Mouse (Mus musculus): ENCODE measurements around the gene Topbp1. TPM values are rescaled to one million over a fixed set of nuclear protein-coding genes. Genes with fewer than 3 reads are reported as not detected.
A peak's percentile ranks its signal among the peaks of the same experiment; 100 is the strongest.

The Topbp1 gene
- polyA plus RNA-seq, 1 experiment from 2014 or later, result 20.6 TPM

DNA sequence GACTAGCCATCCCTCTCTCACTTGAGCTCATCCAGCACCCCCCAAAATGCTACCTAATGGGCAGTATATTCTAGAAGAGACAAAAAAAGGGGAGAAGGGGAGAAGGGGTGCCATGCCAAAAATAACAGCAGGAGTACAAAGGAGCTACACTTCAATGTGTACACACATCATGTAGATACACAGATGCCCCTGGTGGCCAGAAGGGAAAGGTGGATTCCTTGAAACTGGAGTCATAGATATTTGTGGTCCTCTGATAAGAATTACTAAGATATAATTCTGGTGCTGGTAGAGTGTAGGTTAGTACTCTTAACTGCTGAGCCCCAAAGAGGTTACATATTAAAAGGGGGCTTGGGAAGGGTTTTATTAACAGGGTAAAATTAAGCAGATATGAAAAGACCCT is 52.9 kb downstream of the Topbp1 start:
- H3K27me3 ChIP-seq, result no peaks in the 10 kb centered on the region
- H3K4me1 ChIP-seq (replicated peaks), result peaks cover 7% of the 10 kb centered on the region
- ATAC-seq (ENCODE audit: low read depth), result no peak
- H3K9ac ChIP-seq, result no peak overlapping the region
- no peak overlapping the region for H3K27ac ChIP-seq (replicated peaks)
- H3K36me3 ChIP-seq, result peaks cover 48% of the 10 kb centered on the region
- no peak overlapping the region for H3K4me2 ChIP-seq
- no peak overlapping the region for H3K4me3 ChIP-seq
- H3K9me3 ChIP-seq, result no peaks in the 10 kb centered on the region

DNA sequence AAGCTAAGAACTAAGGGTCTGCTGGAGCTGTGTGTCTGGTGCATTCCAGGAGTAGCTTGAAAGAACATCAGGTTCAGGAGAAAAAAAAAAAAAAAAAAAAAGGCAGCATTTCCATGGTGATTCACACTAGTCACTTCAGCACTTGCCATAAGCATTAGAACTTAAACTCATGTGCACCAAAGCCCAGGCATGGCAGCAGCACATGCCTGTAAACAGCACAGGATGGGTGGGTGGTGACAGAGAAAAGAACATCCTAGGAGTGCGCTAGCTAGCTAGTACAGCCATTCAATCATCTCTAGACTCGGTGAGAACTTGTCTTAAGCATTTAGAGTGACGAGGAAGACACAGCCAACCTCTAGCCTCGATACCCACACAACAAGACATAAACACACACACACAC is 53.5 kb downstream of the Topbp1 start:
- Histone ChIP-seq H3K27me3 (no peaks in the 10 kb centered on the region), H3K36me3 (peaks cover 48% of the 10 kb centered on the region), H3K27ac (replicated peaks) (no peak overlapping the region), H3K4me2 (no peak overlapping the region), H3K4me1 (replicated peaks) (peaks cover 14% of the 10 kb centered on the region), H3K9me3 (no peaks in the 10 kb centered on the region), H3K9ac (no peak overlapping the region), H3K4me3 (no peak overlapping the region)
- 82% methylated on average over 4 of the region's 4 CpGs for WGBS
- ATAC-seq (ENCODE audit: low read depth), result no peak

DNA sequence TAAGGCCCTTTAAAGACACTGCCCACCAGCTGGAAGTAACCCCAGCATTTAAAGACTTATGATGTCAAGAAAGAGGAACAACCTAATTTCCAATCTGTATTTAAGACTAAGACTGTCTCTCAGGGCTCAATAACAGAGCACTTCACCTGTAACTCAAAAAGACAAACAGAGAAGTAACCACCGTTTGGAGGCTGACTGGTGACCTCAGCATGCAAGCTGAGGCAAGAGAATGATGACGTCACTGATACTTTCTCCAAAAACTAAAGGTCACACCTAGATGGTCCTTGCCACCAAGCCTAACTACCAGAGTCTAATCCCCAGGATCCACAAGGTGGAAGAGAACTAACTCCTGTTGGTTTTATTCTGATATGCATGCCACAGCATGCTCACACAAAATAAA is 55.6 kb downstream of the Topbp1 start:
- H3K4me2 ChIP-seq, result no peak overlapping the region
- H3K27me3 ChIP-seq, result no peaks in the 10 kb centered on the region
- H3K4me1 ChIP-seq (replicated peaks), result peaks cover 21% of the 10 kb centered on the region
- no peak overlapping the region for H3K27ac ChIP-seq (replicated peaks)
- no peak for ATAC-seq (ENCODE audit: low read depth)
- no peak overlapping the region for H3K4me3 ChIP-seq
- H3K9ac ChIP-seq, result no peak overlapping the region
- WGBS, result 73% methylated on average over 2 of the region's 2 CpGs
- no peaks in the 10 kb centered on the region for H3K9me3 ChIP-seq
- H3K36me3 ChIP-seq, result peaks cover 48% of the 10 kb centered on the region

DNA sequence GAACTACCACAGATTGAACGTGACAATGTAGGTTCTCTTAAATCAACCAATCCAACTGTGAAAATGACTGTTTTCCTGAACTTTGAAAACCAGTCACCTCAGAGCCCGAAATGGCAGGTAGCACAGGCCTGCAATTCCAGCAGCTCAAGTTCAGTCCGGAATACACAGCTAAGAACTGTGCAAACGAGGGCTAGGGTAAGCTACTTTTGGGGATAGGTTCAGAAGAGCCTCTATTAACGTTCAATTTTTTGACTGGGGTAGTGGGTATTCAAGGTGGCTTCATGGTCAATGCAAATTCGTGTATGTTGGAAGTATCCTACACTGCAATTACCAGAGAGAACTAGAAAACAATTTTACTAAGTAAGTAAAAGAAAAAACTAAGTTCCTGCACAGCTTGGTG is 58.1 kb downstream of the Topbp1 start:
- H3K4me1 ChIP-seq (replicated peaks), result peaks cover 29% of the 10 kb centered on the region
- WGBS, result 77% methylated on average over 6 of the region's 6 CpGs
- peak overlapping the region; percentile 87 for H3K4me3 ChIP-seq

DNA sequence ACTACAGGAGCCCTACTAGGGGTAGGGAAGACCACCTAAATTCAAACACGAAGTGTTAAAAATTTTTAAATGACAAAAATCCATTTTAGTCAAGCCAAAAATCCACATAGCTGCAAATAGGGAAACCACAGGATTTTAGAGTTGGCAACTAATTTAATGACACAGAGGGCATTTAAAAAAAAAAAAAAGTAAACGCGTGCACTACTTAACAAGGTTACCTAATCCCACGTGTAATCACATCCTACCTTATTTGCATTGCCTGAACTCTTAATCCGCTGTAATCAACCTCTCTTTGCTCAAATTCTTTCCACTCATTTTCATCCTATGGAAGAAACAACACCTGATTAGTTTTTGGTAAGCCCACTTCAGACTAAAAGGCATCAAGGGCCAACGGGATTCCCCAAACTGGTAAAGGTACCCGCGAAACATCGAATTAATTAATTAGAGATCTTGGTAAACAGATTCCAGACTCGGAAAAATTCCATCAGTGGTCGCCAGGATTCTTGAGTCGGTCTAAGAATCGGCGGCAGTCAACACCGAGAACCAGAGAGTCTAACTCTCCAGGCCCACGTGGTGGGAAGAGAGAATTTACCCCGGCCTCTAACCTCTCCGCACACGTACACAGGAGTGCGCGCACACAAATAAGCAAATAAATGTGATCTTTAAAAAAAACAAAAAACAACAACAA is 58.9 kb downstream of the Topbp1 start:
- Histone ChIP-seq H3K9me3 (no peaks in the 10 kb centered on the region), H3K4me2 (peak overlapping the region; percentile 93), H3K9ac (peak overlapping the region; percentile 91), H3K27me3 (no peaks in the 10 kb centered on the region), H3K27ac (replicated peaks) (no peak overlapping the region), H3K36me3 (peaks cover 21% of the 10 kb centered on the region), H3K4me3 (peak overlapping the region; percentile 87), H3K4me1 (replicated peaks) (peaks cover 29% of the 10 kb centered on the region)
- no peak for ATAC-seq (ENCODE audit: low read depth)
- WGBS, result 3% methylated on average over 21 of the region's 21 CpGs

More for the DNA sequence above, 58.1 kb downstream of the Topbp1 start:
- no peak for ATAC-seq (ENCODE audit: low read depth)
- Histone ChIP-seq H3K27me3 (no peaks in the 10 kb centered on the region), H3K27ac (replicated peaks) (no peak overlapping the region), H3K9me3 (no peaks in the 10 kb centered on the region), H3K9ac (peak overlapping the region; percentile 47; the same call in 1 of the 2 replicates), H3K36me3 (peaks cover 27% of the 10 kb centered on the region), H3K4me2 (peak overlapping the region; percentile 93)

GRCm38 (mm10) chr9:103364601-103365289 is 59.7 kb downstream of the Topbp1 start:
- Histone ChIP-seq H3K9ac (peak overlapping the region; percentile 91), H3K4me3 (peak overlapping the region; percentile 87), H3K4me2 (peak overlapping the region; percentile 93), H3K27me3 (no peaks in the 10 kb centered on the region), H3K4me1 (replicated peaks) (peaks cover 29% of the 10 kb centered on the region), H3K27ac (replicated peaks) (peak overlapping the region; percentile 95), H3K9me3 (no peaks in the 10 kb centered on the region), H3K36me3 (peaks cover 14% of the 10 kb centered on the region)
- ATAC-seq (ENCODE audit: low read depth), result peak; percentile 54
- WGBS, result 1% methylated on average over 77 of the region's 94 CpGs

- peak within 1 kb of the TSS; percentile 87 for H3K4me3 ChIP-seq
- peak; percentile 98 for ATAC-seq (ENCODE audit: low read depth)
- H3K9ac ChIP-seq, result peak within 1 kb of the TSS; percentile 91
- peak within 1 kb of the TSS; percentile 95 for H3K27ac ChIP-seq (replicated peaks)
- no peaks in the 10 kb centered on the region for H3K9me3 ChIP-seq
- H3K36me3 ChIP-seq, result peaks cover 6% of the 10 kb centered on the region; the same call in 1 of the 2 replicates
- no peaks in the 10 kb centered on the region for H3K27me3 ChIP-seq
- H3K4me2 ChIP-seq, result peak within 1 kb of the TSS; percentile 93
- H3K4me1 ChIP-seq (replicated peaks), result peaks cover 29% of the 10 kb centered on the region
- WGBS, result under 1% methylated on average over 79 of the region's 95 CpGs
These were observed 60.6 kb downstream of the Topbp1 start, which contains the start of gene Cdv3 for GRCm38 (mm10) chr9:103365290-103366247. Gene Cdv3 (minus strand): TSS chr9:103365840.

DNA sequence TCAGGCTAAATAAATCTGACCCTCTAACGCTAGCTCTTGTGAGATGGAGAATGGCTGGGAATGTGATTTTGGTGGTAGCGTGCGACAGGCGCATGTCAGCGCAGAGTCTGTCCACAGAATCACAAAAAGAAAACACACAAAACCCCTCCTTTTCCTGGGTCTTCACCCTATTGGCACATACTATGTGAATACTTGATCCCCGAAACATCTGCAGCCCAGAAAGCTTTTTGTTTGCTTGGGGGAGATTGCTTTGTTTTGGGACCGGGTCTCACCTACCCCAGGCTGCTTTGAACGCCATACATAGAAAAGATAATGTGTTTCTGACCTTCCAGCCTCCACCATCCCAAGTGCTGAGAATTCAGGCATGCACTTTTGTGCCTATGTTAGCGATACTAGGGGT is 61.3 kb downstream of the Topbp1 start:
- ATAC-seq (ENCODE audit: low read depth), result no peak
- Histone ChIP-seq H3K4me1 (replicated peaks) (peaks cover 29% of the 10 kb centered on the region), H3K27ac (replicated peaks) (peak overlapping the region; percentile 72), H3K36me3 (peaks cover 3% of the 10 kb centered on the region; the same call in 1 of the 2 replicates), H3K27me3 (no peaks in the 10 kb centered on the region), H3K4me2 (peak overlapping the region; percentile 58), H3K9ac (peak overlapping the region; percentile 58), H3K4me3 (peak overlapping the region; percentile 87), H3K9me3 (no peaks in the 10 kb centered on the region)
- 63% methylated on average over 9 of the region's 9 CpGs for WGBS

GRCm38 (mm10) chr9:103369951-103370350 is 64.9 kb downstream of the Topbp1 start:
- no peak overlapping the region for H3K27ac ChIP-seq (replicated peaks)

DNA sequence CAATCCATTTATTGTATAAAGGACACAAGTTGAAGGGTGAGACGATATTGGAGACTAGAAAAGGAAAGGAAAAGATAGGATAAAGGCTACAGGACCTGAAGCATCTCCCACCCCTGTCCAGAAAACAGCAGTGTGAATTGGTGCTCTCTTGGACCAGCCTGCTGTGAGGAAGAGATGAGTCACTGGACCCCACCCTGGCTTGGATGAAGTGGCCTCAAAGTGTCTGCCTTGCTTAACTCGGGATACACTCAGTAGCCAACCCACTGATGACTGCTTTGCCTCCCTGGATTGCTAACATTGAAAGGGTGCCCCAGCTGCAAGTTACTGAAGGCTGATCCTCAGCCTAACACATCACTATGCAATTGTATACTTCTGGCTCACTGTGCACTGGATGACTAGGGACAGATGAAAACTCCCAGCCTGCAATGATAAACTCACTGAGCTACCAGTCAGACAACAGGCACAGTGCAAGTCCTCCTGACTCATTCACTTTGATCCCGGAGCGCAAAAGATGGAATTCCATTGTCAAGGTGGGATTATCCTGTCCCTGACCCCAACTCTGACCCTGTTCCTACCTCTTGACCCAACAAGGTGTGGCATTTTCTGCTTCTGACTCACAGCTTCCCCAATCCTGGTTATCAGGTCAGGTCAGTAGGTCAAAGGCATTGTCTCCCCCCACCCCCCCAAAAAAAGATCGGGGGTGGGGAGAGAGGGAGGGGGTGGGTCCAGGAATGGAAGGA is 67.4 kb downstream of the Topbp1 start:
- no peaks in the 10 kb centered on the region for H3K4me1 ChIP-seq (replicated peaks)
- no peak overlapping the region for H3K4me2 ChIP-seq
- no peaks in the 10 kb centered on the region for H3K36me3 ChIP-seq
- no peak overlapping the region for H3K9ac ChIP-seq
- WGBS, result 82% methylated on average over 5 of the region's 5 CpGs
- no peak overlapping the region for H3K27ac ChIP-seq (replicated peaks)
- no peaks in the 10 kb centered on the region for H3K27me3 ChIP-seq
- ATAC-seq (ENCODE audit: low read depth), result no peak
- no peak overlapping the region for H3K4me3 ChIP-seq
- H3K9me3 ChIP-seq, result no peaks in the 10 kb centered on the region

More at GRCm38 (mm10) chr9:103369951-103370350, 64.9 kb downstream of the Topbp1 start:
- Histone ChIP-seq H3K27me3 (no peaks in the 10 kb centered on the region), H3K9me3 (no peaks in the 10 kb centered on the region), H3K4me3 (no peak overlapping the region), H3K4me2 (no peak overlapping the region), H3K9ac (no peak overlapping the region), H3K4me1 (replicated peaks) (peaks cover 9% of the 10 kb centered on the region), H3K36me3 (no peaks in the 10 kb centered on the region)
- 55% methylated on average over 4 of the region's 4 CpGs for WGBS
- ATAC-seq (ENCODE audit: low read depth), result no peak

Measured in neural tube, embryonic 13.5 days (tissue).